Mouse (Mus musculus) forelimb bud, embryonic 11.5 days (tissue): ENCODE data around the gene Gtf2f2.

Experiments used
- DNase-seq: peaks from one replicate; pipeline ENCODE4 v3.0.0-alpha.2; 2012; ENCODE audit warnings: low read depth, low spot score

Gtf2f2 gene

GRCm38 (mm10) chr14:76010102-76011061, at the start of gene Gtf2f2:
Gene Gtf2f2, minus strand, starts transcription at chr14:76010865.
- peak; percentile 97 for DNase-seq

DNA sequence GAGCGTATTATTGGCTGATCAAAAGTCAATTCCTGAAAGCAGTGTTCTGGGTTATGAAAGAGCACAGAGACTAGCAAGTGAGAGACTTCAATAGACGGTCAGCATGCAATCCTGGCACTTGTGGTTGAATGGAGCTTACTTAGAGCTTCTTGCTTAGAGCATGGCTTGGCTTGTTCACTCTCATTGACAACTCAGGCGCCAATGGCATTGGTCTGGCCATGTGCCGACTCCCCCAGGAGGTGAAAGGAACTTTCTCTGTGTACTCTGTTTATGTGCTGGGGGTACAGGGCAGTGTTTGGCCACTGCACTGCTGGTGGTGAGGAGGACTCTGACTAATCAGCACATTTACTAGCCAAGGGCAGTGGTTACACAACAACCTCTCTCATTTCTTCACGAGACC, 48.8 kb upstream of the Gtf2f2 start:
- DNase-seq: no peak

- no peak for DNase-seq
Observed at GRCm38 (mm10) chr14:76053726-76054125, 43.1 kb upstream of the Gtf2f2 start.

DNA sequence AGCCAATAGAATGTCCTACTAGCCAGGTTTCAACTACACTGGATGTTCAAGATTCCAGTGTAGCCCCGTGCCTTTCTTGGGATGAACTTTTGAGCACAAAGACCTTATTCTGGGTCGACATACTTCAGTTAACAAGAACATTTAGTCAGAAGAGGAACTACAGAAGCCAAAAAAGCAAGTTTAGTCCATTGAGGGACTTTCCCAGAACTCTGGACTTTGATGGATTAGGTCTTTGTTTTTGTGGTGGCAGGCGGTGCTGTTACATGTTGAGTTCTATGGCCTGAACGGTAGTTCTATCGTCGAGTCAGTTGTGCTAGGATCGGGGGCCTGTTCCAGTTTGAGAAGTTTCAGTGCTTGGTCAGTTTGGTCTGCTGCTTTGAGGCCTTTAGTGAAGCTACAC, 41.3 kb upstream of the Gtf2f2 start:
- DNase-seq: no peak

DNA sequence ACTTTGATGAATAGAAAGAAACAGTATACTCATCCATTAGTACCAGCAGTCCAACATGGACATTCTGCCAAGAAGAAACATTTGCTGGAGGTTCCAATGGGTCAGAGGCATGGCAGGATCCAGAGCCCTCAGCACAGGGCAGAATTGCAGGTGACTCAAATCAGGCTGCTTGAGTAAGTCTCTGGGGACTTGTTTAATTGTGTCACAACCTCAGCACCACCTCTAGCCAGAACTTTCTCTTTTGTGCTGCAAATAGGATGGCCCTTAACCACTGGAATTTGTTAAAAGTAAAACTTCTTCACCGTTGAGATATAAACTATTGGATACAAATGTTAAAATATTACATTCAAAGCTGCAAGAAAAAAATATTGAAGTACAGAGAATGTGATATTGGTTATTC, 35.1 kb upstream of the Gtf2f2 start:
- no peak for DNase-seq

GRCm38 (mm10) chr14:76044164-76044557, 33.5 kb upstream of the Gtf2f2 start:
- DNase-seq: no peak

GRCm38 (mm10) chr14:76043251-76044163, 32.8 kb upstream of the Gtf2f2 start:
- no peak for DNase-seq

DNA sequence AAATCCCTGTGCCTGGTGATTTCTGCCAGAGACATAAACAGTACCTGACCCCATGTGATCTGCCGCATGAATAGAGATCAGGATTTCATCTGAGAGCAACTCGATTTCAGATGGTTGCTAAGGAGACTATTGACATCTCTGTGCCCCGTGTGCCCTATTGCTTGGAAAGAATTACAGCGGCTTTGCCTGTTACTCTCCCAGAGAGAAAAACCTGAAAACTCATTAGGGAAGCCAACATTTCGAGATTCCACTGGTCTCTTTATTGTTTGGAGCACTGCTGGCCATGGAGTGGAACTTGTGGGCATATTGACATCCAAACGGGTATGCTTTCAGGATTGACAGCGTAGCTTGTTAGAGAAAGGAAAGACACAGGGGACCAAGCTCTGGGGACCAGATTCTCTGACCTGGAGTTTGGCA, 22.6 kb upstream of the Gtf2f2 start:
- DNase-seq: peak; percentile 72

DNA sequence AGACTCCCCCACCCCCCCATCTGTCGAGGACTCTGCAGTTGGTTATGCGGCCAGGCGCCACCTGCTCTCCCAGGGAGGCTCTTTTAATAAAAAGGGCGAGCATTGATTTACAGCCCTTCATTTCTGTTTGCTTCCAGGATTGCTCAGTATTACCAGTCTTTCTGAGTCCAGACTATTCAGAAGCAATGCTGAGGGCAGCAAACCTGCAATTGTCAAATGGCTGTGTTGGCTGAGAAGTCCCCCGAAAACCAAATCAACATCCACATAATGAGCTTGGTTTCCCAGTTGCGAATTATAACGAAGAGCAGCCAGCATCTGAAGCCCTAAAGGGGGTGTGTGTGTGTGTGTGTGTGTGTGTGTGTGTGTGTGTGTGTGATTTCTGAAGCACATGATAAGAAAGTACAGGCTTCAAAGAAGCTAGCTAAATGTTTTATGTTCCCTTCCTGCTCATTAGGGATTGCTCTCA, 22.0 kb upstream of the Gtf2f2 start:
- DNase-seq: peak; percentile 81

- DNase-seq: no peak
Observed at GRCm38 (mm10) chr14:76031117-76031842, 20.6 kb upstream of the Gtf2f2 start.

GRCm38 (mm10) chr14:76024641-76025040, 14.0 kb upstream of the Gtf2f2 start:
- no peak for DNase-seq

DNA sequence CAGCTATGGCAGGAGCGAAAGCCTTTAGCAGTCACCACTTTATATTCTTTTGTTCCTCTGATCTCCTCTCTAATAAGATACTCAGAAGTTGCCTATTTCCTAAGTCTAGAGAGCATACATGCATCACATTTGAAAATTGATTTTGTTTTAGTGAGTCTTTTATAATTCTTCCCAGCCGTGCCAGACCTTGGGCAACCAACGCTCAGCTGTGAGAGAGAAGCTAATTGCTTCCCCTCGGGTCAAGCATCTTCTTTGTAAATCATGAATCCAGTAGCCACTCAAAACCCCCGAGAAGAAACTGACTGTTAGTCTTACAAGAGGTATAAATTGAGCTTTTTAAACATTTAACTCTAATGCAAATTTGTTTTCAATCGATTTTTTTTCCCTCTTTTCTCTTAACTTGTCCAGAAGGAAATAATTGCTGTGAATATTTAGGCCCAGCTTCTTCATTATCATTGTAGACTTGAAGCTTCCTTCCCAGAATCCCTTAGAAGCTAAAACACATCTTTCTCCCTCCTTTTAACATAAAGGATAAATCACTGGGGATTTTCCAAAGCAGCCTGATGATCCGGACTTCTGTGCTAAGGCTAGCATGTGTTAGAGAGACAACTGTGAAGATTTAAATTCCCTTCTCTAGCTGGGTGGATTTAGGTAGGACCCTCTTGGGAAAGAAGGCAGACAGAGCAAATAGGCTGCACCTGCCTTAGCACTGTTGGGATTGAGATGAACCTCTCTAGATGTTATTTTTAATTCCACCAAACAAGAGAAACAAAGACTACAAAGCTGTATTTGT, 10.5 kb upstream of the Gtf2f2 start:
- no peak for DNase-seq

GRCm38 (mm10) chr14:76020259-76020785, 9.7 kb upstream of the Gtf2f2 start:
- DNase-seq: no peak

GRCm38 (mm10) chr14:76017785-76018490, 7.3 kb upstream of the Gtf2f2 start:
- no peak for DNase-seq

DNA sequence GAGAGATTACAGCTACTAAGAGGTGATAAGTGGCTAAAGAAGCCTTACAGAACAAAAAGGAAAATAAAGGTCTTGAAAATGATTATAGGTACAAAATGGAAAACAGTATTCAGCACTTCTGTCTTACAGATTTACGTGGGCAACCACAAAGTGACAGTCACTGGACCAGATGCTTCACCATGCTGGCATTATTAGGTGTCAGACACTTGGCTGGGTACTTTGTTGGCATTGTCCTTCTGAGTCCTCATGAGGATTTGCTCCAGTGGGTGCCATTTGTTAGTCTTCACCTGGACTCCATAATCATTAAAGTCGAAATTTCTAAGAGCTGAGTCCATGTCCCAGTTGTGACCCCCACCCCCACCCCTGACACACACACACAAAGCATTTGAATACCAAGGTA, 3.7 kb upstream of the Gtf2f2 start:
- no peak for DNase-seq

DNA sequence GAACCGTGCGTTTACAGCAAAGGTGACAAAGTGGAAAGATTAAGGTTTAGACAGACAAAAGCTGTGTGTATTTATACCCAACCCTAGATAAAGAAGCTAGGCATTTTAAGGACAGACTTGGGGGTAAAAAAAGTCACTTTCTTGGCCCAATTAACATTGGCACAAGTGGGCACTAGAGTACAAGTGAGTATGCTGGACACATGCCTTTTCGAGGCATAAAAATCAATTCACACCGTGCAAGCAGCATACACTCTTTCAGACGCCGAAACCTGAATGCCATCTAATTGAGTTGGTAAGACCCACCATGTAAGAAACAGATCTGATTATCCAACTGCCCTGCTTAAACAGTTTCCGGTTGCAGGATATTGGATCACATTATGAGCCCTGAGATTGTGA, 395 bp upstream of the Gtf2f2 start:
- no peak for DNase-seq

DNA sequence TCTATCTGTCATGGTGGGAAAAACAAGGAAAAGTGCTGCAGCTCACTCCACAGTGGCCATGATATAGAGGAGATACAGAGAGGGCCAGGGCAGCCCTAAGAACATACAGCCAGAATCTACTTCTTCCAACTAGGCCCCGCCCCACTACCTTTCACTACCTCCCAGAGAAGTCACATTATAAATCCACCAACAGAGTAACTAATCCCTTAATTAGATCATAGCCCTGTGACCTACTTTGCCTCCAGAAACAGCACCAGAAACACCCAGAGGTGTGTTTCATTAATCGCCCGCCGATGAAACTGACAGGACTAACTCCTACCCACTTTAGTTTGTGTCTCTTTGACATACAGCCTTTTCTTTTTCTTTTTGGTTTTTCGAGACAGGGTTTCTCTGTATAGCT, 1.5 kb downstream of the Gtf2f2 start:
- no peak for DNase-seq

DNA sequence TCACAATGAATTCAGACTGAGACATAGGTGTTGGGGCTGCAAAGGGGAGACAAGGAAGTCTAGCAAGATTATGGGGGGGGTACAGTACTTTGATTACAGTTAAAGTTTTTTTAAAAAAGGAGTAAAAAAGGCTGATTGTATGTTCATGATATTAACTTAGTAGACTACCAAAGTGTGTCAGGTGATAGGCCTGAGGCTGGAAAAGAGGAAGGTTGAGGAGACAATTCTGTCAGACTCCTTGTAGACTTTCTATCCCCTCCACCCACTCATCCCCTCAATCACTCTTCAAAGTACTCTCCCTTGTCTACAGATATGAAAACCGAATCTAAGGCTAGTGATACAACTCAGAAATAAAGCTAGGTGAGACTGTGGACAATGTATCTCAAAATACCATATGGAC, 2.5 kb downstream of the Gtf2f2 start:
- no peak for DNase-seq

DNA sequence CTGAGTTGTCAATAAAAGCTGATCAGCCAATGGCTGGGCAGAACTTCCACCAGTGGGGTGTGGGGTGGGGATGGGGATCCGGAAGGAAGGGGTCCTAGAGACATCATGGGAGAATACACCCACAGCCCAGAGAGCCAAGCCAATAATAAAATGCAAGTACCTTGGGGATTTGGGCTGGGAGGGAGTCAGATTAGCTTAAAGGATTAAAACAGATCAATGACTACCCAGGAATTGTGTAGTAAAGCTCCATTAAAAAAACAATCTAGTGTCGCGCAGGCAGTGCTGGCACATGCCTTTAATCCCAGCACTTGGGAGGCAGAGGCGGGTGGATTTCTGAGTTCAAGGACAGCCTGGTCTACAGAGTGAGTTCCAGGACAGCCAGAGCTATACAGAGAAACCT, 5.7 kb downstream of the Gtf2f2 start:
- no peak for DNase-seq

- no peak for DNase-seq
Observed at GRCm38 (mm10) chr14:76001781-76002180, 8.9 kb downstream of the Gtf2f2 start.
